Mouse (Mus musculus) cortical plate, adult 2 months (tissue): ENCODE results near the gene Ppp1r8.

ENCODE experiments used
- CTCF ChIP-seq: fragments of 200-500 bp; IDR thresholded peaks from 2 replicates; pipeline ENCODE4 v1.5.1; 2011; ENCODE audit warnings: mild to moderate bottlenecking, control low read depth, low read length; ENCODE audit not compliant: insufficient read depth; ENCODE audit errors: extremely low read depth
- POLR2A ChIP-seq: fragments of 200-500 bp; IDR thresholded peaks from 2 replicates; pipeline ENCODE4 v1.6.1; 2011; ENCODE audit warnings: mild to moderate bottlenecking, low read length, control low read depth; ENCODE audit not compliant: insufficient read depth; ENCODE audit errors: extremely low read depth

- no peak for TF ChIP-seq CTCF
- TF ChIP-seq POLR2A = no peak
Measured at GRCm38 (mm10) chr4:132805146-132805545, 37.8 kb downstream of the Ppp1r8 start.
